Mouse (Mus musculus): ENCODE measurements around the gene Camta1.

Gene Camta1

DNA sequence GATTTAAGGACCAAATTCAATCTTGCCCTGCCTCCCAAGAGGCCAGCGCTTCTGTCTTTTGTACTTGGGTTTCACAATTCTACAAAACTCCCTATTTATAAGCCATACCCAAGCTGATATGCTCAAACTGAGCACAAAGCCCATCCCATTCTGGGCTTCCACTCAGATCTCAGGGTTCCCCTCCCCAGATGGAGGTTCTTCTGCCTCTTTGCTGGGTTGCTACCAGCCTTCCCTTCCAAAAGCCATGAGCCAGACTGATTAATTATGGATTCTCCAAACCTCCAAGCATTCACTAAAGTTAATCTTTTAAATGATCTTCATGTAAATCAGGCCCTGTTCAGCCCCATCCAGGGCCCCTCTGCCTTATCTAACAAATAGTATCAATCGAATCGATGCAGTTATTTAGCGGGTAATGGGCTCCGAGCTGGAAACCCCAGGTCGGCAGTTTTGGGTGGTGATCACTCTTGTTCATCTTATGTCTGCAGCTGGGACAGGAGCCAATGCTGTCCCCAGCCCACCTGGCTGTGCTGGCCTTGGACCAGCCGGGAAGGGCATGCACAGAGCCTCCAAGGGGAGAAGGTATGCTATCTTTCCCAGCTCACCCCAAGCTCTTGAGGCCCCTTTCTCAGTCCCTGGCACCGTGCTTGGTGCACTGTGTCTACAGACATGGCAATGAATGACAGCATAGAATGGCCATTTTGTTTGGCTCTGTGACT, 534.5 kb downstream of the Camta1 start:
- no peak for DNase-seq (ENCODE audit: low spot score)

DNA sequence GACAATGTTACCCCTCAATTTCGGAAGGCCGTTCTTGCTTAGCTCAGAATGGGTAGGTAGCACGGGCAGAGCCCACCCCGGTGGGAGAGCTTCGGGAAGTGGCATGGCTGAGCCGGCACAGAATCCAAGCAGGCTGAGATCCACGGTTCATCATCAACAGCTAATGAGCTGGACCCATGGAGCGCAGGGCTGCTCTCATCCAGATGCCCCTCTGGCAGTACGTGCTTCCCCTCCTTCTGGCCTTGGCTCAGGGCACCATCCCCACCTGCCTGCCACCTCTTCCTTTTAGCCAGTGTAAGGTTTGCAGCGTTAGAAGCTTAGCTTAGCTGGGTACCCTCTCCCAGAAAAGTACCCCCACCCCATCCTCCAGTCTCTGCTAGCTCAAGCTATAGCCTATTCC, 545.2 kb downstream of the Camta1 start:
- no peak for DNase-seq (ENCODE audit: low spot score)

DNA sequence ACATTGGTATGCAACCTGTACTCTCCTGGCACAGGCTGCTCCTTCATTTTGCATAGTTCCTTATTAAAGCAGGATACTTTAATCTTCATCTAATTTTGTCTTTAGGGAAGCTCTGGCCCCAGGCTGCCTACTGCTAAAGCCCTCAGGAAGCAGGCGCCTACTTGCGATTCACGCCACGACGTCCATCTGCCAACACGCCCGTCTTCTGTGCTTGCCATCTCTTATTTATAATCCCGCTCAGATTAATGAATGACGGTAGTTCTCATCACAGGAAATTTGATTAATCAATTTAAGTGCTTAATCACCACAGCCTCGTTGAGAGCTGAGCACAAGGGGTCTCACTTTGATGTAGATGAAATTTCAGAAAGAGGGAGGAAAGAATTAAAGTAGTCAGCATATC, 546.0 kb downstream of the Camta1 start:
- DNase-seq (ENCODE audit: low spot score), result no peak

DNA sequence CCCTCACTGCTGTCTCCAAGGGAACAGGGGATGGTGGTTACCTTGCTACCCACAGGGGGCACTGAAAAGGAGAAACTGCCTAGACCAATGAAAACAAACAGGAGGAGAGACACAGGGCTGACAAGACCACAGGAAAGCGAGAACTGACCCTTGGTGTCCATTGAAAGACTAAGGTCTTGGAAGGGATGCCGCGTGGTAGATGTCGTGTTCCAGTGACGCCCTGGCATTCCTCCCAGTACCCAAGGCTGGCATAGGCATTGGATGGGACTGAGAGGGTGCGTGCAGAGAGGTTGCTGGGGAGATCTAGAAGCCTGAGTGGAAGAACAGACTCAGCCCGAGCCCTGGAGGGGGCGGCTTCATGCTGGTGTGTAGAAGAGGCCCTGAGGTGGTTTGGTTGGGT, 550.9 kb downstream of the Camta1 start:
- DNase-seq (ENCODE audit: low spot score), result no peak

DNA sequence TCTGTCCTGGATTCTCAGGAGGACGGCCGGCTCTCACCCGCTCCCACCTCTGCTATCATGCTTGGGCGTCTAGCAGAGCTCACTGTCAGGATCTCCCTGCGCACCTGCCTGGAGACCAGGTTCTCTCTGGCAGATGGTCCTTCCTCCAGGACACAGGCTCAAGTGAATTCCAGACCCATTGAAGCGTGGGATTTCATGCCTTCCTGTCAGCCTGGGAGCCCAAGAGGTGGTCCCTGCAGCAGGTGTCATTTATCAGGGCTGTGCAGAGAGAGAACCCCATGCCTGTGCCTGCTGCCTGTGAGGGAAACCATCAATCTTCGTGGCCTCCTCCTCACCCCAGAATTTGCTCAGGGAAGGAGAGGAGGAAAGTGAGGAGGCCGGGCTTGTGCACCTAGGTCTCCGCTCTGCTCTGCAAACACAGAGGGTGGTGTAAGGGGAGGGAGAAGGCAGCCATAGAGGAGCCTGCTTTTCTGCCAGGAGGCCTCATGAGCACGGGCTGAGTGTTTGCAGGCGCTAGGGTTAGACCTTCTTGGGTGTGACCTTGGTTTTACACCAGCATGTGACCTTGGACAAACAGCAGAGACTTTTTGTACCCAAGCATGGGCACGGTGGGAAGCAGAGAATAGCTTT, 551.5 kb downstream of the Camta1 start:
- no peak for DNase-seq (ENCODE audit: low spot score)

DNA sequence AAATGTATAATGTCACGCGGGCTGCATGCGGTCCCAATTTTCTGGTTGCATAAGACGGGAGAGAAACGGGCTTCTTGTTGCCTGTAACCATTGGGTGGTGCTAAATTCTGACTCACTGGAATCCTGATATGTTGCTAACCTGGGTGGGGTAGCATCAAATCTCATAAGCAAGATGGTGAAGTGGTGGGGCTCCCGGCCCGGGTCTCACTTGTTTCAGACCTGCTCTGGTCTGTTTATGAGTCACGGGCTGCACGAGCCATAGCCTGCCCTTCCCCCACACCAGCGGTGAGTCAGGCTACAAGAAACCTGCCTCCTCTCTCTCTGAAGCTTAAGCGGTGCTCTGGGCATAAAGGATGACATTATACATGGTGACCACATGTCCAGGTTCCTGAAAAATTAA, 554.8 kb downstream of the Camta1 start:
- no peak for DNase-seq (ENCODE audit: low spot score)

DNA sequence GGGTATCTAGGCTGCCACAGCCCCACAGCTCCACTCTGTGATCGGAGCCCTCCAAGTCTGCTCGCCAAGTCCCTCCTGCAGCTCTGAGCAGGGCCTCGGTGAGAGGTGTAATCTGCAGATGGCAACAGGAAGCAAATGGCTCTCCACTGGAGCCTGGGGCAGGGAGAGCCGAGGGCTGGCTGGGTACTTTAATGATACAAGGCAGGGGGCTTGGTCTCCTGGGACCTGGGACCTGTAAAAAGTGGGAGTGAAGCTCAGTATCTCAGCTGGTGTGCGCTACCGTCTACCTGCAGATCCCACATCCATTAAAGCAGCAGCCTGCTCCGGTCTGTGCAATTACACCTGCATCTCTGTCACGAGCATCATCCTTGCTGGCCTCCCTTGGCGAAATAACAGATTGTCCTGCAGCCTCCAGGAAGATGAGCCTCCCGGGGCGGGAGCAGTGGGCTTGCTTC, 555.3 kb downstream of the Camta1 start:
- no peak for DNase-seq (ENCODE audit: low spot score)

DNA sequence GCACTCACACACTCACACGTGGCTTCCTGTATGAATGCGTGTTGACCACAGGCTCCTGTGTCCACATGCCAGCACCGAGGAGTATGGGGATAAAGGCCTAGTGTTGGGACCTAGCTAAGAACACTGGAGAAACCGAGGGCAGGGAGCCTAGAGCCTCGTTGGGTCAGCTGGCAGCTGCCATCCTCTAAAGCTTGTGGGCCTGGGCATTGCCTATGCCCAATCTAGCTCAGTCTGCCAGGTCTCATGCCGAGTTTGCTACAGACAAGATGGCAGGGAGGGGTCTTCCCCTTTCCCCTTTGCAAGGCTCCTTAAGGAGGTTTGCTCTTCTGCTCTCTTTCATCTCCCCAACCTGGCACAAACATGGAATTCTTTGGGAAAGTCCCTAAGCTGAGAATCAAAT, 555.9 kb downstream of the Camta1 start:
- no peak for DNase-seq (ENCODE audit: low spot score)

DNA sequence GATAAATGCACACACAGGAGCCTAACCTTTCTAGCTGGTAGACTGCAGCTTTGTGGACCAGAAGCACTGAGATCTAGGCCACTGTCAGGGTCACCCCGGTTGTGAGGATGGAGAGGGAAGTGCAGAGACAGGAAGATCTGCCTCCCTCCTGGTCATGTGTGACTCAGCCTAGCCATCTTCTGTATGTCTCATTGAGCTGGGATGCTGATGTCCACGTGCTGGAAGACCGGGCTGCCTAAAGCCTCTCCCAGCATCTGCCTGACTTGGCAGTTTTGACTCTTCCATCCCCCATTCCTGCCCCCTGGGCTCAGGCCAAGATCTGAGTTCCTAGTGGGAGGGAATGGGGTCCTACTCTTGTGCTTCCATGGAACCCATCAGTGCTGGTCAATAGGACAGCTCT, 557.7 kb downstream of the Camta1 start:
- DNase-seq (ENCODE audit: low spot score), result no peak

DNA sequence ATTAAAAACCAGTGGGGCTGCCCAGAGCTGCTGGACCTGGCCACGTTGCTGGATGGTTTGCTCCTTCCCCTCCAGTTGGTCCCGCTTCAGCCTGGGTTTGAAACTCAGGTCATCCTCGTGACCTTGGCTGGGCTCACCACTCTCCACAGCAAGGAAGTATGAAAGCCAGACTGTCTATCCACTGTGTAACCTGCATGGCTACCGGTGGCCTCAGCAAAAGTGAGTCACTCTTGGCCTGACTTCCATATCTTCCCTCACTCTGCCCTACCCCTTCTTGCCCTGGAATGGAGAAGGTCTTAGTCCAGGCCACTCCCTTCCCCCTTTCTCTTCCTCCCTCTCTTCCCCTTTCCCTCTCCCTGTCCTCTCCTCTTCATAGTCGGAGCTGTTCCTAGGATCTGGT, 558.2 kb downstream of the Camta1 start:
- DNase-seq (ENCODE audit: low spot score), result no peak

DNA sequence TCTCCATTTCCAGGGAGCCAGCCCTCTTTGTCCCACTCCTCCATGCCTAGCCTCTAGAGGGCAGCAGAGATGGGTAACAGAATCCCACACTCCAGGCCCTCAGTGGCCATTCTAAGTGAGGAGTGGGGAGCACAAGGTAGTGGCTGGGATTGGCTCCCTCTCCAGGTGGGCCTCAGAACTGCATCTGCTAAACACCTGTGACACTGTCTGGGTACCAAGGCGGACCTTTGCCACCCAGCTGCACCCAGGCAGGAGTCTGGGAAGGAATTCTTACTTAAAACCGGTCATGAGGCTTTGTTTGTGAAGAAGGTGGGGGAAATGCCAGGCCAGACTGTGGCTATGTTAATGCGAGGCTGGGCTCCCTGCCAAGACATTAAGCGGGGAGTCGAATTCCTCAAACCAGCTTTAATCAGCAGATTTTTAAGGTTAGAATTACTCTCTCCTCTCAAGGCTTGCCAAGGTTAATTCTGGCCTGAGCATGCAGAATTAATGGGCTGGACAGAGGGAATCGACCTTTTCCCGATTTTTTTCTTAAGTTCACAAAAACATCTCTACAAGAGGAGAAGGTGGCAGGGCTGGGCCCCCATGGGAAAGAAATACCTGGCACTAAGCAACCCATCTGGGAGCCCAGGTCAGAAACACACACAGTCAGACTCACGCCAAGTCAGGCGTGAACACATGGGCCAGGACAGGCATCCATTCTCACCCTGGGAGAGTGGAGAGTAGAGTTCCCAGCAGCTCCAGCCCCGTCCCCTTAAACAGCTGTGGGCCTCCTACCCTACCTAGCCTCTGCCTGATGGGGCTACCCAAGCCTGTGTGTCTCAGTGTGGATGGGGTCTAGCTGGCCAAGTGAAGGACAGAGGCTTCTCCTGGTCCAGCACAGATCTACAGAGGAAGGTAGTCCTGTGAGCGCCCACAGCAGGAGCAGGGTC, 559.2 kb downstream of the Camta1 start:
- DNase-seq (ENCODE audit: low spot score), result peak; percentile 34

DNA sequence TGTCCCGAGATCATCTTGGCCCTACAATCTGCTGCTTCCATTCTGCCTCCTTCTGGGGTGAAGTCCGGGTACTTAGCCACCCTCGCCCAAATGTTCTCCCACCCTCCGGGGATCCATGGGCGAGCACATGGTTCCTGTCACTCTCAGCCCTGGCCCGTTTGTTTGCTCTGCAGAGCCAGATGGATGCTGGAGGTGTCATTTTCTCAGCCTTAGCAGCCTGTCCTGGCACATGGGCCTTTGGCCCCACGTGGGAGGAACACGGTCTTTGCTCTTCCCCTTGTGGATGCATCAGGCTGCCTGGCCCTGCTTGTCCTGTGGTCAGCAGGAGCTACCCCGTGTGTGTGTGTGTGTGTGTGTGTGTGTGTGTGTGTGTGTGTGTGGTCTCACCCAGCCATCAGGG, 560.3 kb downstream of the Camta1 start:
- DNase-seq (ENCODE audit: low spot score), result no peak

DNA sequence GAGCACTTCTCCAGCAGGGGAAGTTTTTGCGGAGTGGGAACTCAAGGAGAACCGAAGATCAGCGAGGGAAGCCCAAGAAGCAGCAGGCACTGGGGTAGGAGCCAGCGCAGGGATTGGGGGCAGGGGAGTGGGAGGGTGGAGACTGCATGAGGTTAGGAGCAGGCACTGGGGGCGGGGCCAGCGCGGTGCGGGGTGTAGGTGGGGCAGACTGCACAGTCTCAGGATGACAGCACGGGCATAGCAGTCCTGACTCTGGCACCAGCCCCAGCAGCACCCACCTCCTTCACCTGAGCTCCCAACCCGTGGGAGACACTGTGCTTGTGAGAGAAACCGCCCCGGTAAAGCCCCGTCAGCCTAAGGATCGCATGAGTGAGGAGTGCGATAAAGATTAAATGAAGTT, 561.0 kb downstream of the Camta1 start:
- DNase-seq (ENCODE audit: low spot score), result no peak

DNA sequence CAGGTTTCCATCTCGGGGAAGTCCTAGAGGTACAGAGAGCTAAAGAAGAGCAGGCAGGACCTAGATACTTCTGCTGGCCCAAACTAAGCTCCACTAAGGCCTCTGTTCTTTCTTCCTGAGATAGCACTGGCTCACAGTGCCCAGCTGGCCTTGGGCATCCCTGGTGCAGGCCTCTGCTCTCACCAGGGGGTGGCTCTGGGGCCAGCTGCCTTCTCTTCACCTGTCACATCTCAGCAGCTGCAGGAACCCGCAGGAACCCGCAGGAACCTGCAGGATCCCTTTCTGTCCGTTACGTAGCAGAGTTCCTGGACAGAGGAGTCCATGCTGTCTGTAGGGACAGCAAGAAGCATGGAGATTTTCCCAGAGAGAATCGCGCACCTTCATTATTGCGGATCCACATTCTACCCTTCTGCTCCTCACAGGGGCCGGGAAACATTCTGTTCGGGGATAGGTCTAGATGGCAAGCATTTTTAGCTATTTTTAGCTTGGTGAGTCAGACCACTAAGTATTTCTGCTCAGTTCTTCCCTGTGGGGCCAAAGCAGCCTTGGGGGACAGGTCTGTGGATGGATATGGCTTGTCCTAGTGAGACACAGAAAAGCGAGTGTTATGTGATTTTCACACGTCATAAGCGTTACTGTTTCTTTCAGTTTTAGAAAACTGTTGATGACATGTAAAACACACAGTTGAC, 566.0 kb downstream of the Camta1 start:
- DNase-seq (ENCODE audit: low spot score), result no peak

DNA sequence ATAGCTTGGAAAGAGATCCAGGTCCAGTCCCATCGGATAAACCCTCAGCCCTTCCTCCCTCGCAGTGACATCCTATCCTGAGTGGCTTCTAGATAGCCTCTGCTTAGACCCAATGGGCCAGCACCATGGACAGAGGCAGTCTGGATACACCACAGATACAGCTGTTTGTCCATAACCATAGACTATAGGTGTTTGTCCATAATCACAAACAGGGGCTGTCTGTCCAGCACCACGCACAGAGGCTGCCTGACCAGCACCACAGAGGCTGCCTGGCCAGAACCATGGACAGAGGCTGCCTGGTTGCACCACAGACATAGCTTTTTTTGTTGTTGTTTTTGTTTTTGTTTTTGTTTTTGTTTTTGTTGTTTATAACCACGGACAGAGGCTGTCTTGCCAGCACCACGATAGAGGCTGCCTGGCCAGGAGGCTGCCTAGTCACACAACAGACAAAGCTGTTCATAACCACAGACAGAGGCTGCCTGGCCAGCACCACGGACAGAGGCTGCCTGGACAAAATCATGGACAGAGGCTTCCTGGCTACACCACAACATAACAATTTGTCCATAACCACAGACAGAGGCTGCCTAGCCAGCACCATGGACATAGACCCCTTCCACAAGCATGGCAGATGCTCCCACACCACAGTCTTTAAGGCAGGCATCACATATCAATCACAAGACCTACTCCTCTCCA, 572.6 kb downstream of the Camta1 start:
- DNase-seq (ENCODE audit: low spot score), result no peak

DNA sequence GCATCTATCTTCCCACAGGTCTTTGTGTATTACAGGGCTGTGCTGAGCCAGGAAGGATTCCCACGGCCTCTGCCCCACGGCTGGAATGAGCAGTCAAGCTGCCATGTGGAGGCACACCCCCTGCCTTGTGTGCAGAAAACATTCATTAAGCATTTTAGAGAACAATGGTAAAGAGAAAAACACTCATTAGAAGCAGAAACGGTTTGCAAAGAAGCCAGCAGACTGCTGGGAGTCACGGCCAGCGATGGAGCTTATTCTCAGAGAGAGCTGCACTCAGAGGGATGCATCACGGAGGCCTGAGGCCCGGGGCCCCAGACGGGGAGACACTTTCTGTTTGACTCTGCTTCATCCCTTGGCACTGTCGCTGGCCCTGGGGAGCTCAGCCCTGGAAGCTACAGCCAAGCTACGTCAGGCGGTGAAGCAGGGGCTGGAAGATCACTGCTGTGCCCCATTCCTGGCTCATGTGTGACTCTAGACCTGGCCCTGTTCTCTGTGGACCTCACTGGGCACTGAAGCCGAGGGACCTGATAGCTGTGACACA, 575.7 kb downstream of the Camta1 start:
- no peak for DNase-seq (ENCODE audit: low spot score)

DNA sequence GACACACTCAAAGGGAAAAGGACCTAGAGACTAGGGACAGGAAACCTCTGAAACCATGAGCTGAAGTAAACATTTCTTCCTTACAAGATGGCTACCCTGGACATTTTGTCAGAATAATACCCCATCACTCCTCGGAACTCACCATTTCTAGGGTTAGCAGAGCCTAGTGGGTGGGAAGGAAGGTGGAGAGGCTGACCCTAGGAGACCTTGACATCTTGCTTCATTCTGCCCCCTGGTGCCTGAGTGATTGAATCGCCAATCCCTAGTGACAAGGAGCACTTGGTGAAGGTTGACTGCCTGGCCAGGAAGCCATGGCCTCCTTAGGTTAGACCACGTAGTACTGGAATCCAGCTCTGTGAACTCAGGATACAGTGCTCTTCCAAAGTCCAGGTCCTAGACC, 576.2 kb downstream of the Camta1 start:
- DNase-seq (ENCODE audit: low spot score), result no peak

DNA sequence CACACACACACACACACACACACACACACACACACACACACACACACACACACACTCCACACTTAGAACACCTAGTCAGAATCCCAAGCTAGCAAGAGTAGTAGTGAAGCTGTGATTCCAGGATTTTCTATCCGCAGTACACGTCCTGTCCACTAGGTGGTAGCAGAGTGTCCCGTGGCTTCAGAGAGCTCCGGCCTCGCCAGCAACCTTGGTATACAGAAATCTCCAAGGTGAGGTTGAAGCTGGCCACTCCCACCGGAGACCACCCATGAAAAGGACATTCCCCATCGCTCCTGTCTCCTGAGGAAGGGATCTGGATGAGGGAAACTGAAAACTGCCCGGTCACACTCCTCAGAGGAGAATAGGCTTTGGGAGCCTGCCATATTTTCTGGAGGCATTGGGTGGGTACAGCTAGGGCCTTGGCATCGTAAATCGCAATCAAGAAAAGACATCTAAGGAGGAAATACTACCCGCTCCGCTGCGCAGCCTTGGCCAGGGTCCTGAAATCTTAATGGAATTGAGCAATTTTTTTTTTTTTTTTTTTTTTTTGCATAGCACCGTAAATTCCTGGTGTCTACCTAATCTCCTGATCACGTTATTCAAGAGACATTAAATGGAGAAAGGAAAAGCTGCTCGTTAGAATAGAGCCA, 578.5 kb downstream of the Camta1 start:
- no peak for DNase-seq (ENCODE audit: low spot score)

DNA sequence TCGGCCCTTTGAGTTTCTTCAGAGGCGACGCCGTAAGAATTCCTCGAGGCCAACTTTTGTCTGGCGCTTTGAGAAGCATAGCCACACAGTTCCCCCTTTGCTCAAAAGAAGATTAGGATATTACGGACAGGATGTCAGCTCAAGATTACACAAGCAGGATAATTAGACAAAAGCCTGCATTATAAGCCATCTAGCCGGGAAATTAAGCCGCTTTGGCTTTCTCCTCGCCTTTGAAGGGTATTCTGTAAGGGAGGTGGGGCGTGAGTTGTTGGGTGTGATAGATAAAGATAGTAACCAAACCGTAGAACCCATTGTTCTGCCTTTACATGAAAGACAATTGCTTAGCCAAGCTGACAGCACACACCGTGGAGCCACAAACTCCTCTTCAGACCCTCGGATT, 579.6 kb downstream of the Camta1 start:
- DNase-seq (ENCODE audit: low spot score), result no peak

DNA sequence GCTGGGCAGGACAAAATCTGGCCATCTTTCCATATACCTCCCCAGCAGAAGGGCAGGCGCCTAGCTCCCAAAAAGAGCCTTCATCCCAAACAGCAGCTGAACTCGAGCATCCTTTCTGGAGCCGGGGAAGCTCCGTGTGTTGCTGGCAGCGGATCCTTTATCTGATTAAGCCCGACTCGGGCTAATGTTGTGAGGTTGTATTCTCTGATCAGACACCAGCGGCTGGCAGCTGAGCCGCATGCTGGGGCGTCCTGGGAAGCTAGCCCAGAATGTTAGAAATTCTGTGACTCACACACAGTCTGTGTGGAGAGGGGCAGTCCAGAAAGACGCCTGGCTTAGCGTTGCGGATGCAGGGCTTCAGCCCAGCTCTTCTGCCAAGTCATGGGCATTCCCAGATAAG, 586.4 kb downstream of the Camta1 start:
- DNase-seq (ENCODE audit: low spot score), result no peak
